Mouse (Mus musculus): ENCODE measurements around the gene Fbxl14. TPM values are rescaled to one million over a fixed set of nuclear protein-coding genes. Genes with fewer than 3 reads are reported as not detected.

The Fbxl14 gene
- polyA plus RNA-seq, 1 experiment from 2014 or later = 4.4 TPM

DNA sequence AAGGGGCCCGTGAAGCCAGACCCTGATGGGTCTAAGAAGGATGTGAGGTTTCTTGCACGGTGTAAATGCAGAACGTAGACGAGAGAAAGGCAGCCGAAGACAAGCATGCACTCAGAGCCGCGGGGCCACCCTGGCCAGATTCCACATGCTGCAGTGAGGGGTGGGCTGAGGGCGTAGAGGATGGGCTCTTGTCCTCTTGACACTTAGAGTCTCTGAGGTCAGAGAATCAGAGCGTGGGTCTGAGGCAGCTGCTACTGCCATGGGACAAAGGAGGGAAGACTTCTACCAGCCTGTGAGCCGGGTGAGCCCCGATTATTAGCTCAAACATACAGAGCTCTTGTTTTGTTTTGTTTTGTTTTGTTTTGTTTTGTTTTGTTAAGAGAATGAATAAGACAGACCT is 11.1 kb downstream of the Fbxl14 start:
- ATAC-seq (ENCODE audit: insufficient number of reproducible peaks, insufficient read depth, low FRiP score, low read depth) = no peak
- 0 out of 2 replicates have a peak overlapping the region, but pooled peaks have one; percentile 16 for H3K9ac ChIP-seq (ENCODE audit: low read length)

DNA sequence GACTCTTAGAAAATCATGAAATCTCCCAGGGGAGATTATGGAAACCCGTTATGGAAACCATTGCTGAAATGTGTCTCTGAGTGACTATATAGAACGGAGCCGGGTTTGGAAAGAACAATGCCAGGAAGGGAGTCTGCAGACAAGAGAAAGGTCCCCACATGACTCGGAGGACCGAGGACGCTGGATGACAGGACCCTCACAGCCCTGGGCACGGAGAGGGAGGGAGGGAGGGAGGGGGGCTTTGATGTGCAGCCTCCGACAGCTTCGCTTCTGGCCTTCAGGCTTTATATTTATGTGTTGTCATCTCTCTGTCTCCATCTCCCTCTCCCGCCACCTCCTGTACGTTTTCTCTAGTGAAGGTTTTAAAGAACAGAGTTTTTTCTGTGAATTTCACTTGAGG is 11.5 kb downstream of the Fbxl14 start:
- no peak overlapping the region for H3K4me3 ChIP-seq (ENCODE audit: control insufficient read depth in 1 of 2, insufficient read depth in 1 of 2, low read depth in 1 of 2, low read length in 2 of 2)
- WGBS = 50% methylated on average over 11 of the region's 11 CpGs
- no peak for ATAC-seq (ENCODE audit: insufficient number of reproducible peaks, insufficient read depth, low FRiP score, low read depth)
- H3K27me3 ChIP-seq (ENCODE audit: control insufficient read depth, insufficient read depth, low read length) = no peaks in the 10 kb centered on the region
- H3K4me1 ChIP-seq (ENCODE audit: control insufficient read depth in 2 of 2, insufficient read depth in 2 of 2, low read length in 2 of 2) = peaks cover 6 to 12% of the 10 kb centered on the region in 2 experiments; a peak in 3 of 4 replicates
- H3K27ac ChIP-seq (replicated peaks in 1 of 2; ENCODE audit: control insufficient read depth in 1 of 2, insufficient read depth in 1 of 2, low read depth in 2 of 2, low read length in 2 of 2) = no peak overlapping the region
- no peaks in the 10 kb centered on the region for H3K9me3 ChIP-seq (ENCODE audit: control insufficient read depth, low read length)
- peak overlapping the region; percentile 43 for H3K4me2 ChIP-seq (ENCODE audit: low read length)
- no peaks in the 10 kb centered on the region for H3K36me3 ChIP-seq (ENCODE audit: control insufficient read depth, insufficient read depth, low read length)
- H3K9ac ChIP-seq (ENCODE audit: low read length) = no peak overlapping the region

More for the DNA sequence above, 11.1 kb downstream of the Fbxl14 start:
- WGBS = 38% methylated on average over 11 of the region's 11 CpGs
- no peak overlapping the region for H3K27ac ChIP-seq (replicated peaks in 1 of 2; ENCODE audit: control insufficient read depth in 1 of 2, insufficient read depth in 1 of 2, low read depth in 2 of 2, low read length in 2 of 2)
- H3K9me3 ChIP-seq (ENCODE audit: control insufficient read depth, low read length) = no peaks in the 10 kb centered on the region
- H3K27me3 ChIP-seq (ENCODE audit: control insufficient read depth, insufficient read depth, low read length) = no peaks in the 10 kb centered on the region
- peak overlapping the region; percentile 43 for H3K4me2 ChIP-seq (ENCODE audit: low read length)
- H3K4me1 ChIP-seq (ENCODE audit: control insufficient read depth in 2 of 2, insufficient read depth in 2 of 2, low read length in 2 of 2) = peaks cover 7 to 15% of the 10 kb centered on the region in 2 experiments
- no peak overlapping the region for H3K4me3 ChIP-seq (ENCODE audit: control insufficient read depth in 1 of 2, insufficient read depth in 1 of 2, low read depth in 1 of 2, low read length in 2 of 2)
- no peaks in the 10 kb centered on the region for H3K36me3 ChIP-seq (ENCODE audit: control insufficient read depth, insufficient read depth, low read length)

DNA sequence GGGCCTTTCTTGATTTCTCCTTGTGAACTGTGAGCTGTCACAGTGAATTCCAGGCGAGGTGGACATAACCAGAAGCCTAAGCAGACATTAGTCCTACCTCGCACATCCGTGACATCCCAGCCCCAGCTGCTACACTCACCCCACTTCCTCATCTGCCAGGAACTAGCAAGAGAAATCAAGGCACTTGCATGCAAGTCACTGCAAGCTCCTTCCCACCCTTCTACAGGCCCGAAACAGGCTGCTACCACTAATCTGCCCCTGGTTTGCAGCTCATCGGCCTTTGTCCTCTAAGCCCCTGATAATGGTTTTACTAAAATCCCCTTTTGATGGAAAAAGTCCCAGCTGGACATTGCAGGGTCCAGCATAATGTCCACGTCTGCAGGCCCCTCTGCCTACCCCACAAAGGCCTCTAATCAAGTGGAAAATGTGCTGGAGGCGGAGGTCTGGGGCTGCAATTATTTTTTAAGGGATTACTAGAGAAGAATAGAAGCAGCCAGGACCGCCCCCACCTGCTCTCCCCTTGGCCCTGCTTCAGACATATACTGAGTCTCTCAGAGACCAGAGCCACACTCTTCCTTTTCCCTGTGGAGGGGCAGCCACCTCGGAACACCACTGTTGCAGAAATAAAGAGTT is 12.6 kb downstream of the Fbxl14 start:
- Histone ChIP-seq H3K27me3 (ENCODE audit: control insufficient read depth, insufficient read depth, low read length) (no peaks in the 10 kb centered on the region), H3K4me3 (ENCODE audit: control insufficient read depth in 1 of 2, insufficient read depth in 1 of 2, low read depth in 1 of 2, low read length in 2 of 2) (no peak overlapping the region), H3K9ac (ENCODE audit: low read length) (no peak overlapping the region), H3K27ac (replicated peaks in 1 of 2; ENCODE audit: control insufficient read depth in 1 of 2, insufficient read depth in 1 of 2, low read depth in 2 of 2, low read length in 2 of 2) (no peak overlapping the region), H3K36me3 (ENCODE audit: control insufficient read depth, insufficient read depth, low read length) (no peaks in the 10 kb centered on the region), H3K4me2 (ENCODE audit: low read length) (no peak overlapping the region), H3K4me1 (ENCODE audit: control insufficient read depth in 2 of 2, insufficient read depth in 2 of 2, low read length in 2 of 2) (peaks cover 6 to 12% of the 10 kb centered on the region in 2 experiments; a peak in 3 of 4 replicates), H3K9me3 (ENCODE audit: control insufficient read depth, low read length) (no peaks in the 10 kb centered on the region)
- WGBS = 78% methylated on average over 9 of the region's 9 CpGs
- ATAC-seq (ENCODE audit: insufficient number of reproducible peaks, insufficient read depth, low FRiP score, low read depth) = no peak

DNA sequence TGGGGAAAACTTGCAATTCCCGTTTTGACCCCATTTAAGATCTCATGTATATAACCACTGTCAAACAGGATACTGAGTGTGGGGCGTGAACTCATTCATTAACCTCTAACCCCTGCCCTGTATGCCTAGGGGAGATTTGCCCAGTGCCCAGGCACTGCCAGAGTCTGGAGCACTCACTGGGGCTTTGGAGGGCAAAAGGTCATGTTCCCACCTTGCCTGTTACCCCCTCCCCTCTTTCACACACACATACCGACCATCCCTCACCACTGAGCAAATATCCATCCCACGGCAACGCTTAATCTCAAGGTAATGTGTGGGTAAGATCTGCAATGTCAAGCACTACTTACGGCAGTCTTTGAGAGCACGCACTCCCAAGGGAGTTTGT is 13.2 kb downstream of the Fbxl14 start:
- H3K4me1 ChIP-seq (ENCODE audit: control insufficient read depth in 2 of 2, insufficient read depth in 2 of 2, low read length in 2 of 2) = peaks cover 6 to 12% of the 10 kb centered on the region in 2 experiments; a peak in 3 of 4 replicates
- 69% methylated on average over 7 of the region's 7 CpGs for WGBS
- H3K36me3 ChIP-seq (ENCODE audit: control insufficient read depth, insufficient read depth, low read length) = no peaks in the 10 kb centered on the region
- no peak overlapping the region for H3K4me3 ChIP-seq (ENCODE audit: control insufficient read depth in 1 of 2, insufficient read depth in 1 of 2, low read depth in 1 of 2, low read length in 2 of 2)
- no peak overlapping the region for H3K9ac ChIP-seq (ENCODE audit: low read length)
- H3K27ac ChIP-seq (replicated peaks in 1 of 2; ENCODE audit: control insufficient read depth in 1 of 2, insufficient read depth in 1 of 2, low read depth in 2 of 2, low read length in 2 of 2) = no peak overlapping the region
- H3K9me3 ChIP-seq (ENCODE audit: control insufficient read depth, low read length) = no peaks in the 10 kb centered on the region
- H3K27me3 ChIP-seq (ENCODE audit: control insufficient read depth, insufficient read depth, low read length) = no peaks in the 10 kb centered on the region
- H3K4me2 ChIP-seq (ENCODE audit: low read length) = no peak overlapping the region
- no peak for ATAC-seq (ENCODE audit: insufficient number of reproducible peaks, insufficient read depth, low FRiP score, low read depth)

DNA sequence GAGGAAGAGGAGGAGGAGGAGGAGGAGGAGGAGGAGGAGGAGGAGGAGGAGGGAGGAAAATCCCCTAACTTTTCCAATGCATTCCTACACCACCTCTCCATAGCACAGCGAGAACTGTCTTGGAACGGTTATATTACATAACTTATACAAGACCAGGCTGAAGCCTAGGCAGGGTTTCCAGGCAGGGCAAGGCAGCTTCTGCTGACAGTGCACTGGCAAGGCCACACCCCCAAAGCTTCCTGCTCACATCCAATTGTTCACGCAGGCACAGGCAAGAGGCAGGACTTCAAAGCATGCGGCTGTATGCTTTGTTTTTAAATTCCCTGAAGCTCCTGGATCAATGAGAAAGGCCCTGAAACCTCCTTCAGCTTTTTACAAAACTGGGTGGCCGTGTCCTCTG is 19.8 kb downstream of the Fbxl14 start:
- Histone ChIP-seq H3K36me3 (ENCODE audit: control insufficient read depth, insufficient read depth, low read length) (no peaks in the 10 kb centered on the region), H3K9me3 (ENCODE audit: control insufficient read depth, low read length) (no peaks in the 10 kb centered on the region), H3K9ac (ENCODE audit: low read length) (no peak overlapping the region), H3K27me3 (ENCODE audit: control insufficient read depth, insufficient read depth, low read length) (no peaks in the 10 kb centered on the region), H3K4me1 (ENCODE audit: control insufficient read depth in 2 of 2, insufficient read depth in 2 of 2, low read length in 2 of 2) (peaks cover 0 to 6% of the 10 kb centered on the region in 2 experiments; a peak in 2 of 4 replicates), H3K27ac (replicated peaks in 1 of 2; ENCODE audit: control insufficient read depth in 1 of 2, insufficient read depth in 1 of 2, low read depth in 2 of 2, low read length in 2 of 2) (no peak overlapping the region), H3K4me2 (ENCODE audit: low read length) (no peak overlapping the region), H3K4me3 (ENCODE audit: control insufficient read depth in 1 of 2, insufficient read depth in 1 of 2, low read depth in 1 of 2, low read length in 2 of 2) (no peak overlapping the region)
- 37% methylated on average over 5 of the region's 5 CpGs for WGBS
- ATAC-seq (ENCODE audit: insufficient number of reproducible peaks, insufficient read depth, low FRiP score, low read depth) = no peak

- H3K27me3 ChIP-seq (ENCODE audit: control insufficient read depth, insufficient read depth, low read length) = no peaks in the 10 kb centered on the region
- no peak for ATAC-seq (ENCODE audit: insufficient number of reproducible peaks, insufficient read depth, low FRiP score, low read depth)
- H3K9me3 ChIP-seq (ENCODE audit: control insufficient read depth, low read length) = no peaks in the 10 kb centered on the region
- no peak overlapping the region for H3K4me3 ChIP-seq (ENCODE audit: control insufficient read depth in 1 of 2, insufficient read depth in 1 of 2, low read depth in 1 of 2, low read length in 2 of 2)
- no peak overlapping the region for H3K4me2 ChIP-seq (ENCODE audit: low read length)
- no peaks in the 10 kb centered on the region for H3K36me3 ChIP-seq (ENCODE audit: control insufficient read depth, insufficient read depth, low read length)
- no peak overlapping the region for H3K27ac ChIP-seq (replicated peaks in 1 of 2; ENCODE audit: control insufficient read depth in 1 of 2, insufficient read depth in 1 of 2, low read depth in 2 of 2, low read length in 2 of 2)
- no peak overlapping the region for H3K9ac ChIP-seq (ENCODE audit: low read length)
- WGBS = 79% methylated on average over 5 of the region's 5 CpGs
- H3K4me1 ChIP-seq (ENCODE audit: control insufficient read depth in 2 of 2, insufficient read depth in 2 of 2, low read length in 2 of 2) = peaks cover 6 to 10% of the 10 kb centered on the region in 2 experiments; a peak in 2 of 4 replicates
These were observed 20.6 kb downstream of the Fbxl14 start for GRCm38 (mm10) chr6:119500086-119500485.

DNA sequence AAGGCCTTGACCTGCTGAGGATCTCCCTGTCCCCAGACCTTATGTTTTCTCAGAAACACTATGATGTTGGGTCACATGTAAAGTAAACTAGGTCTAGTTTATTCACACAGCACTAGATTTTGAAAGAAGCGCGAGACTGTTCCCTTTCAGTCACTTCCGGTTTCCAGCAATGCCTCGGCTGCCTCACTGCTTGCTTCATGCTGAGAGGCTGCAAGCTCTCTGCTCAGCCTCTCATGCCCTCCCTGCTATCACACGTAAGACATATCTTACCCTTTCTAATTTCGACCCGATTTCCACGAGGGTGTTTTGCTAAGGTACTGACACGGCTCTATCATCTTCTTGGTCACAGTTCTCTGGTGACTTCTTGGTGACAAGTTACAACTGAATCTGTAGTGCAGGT is 22.6 kb downstream of the Fbxl14 start:
- 28% methylated on average over 9 of the region's 9 CpGs for WGBS
- no peak overlapping the region for H3K4me3 ChIP-seq (ENCODE audit: control insufficient read depth in 1 of 2, insufficient read depth in 1 of 2, low read depth in 1 of 2, low read length in 2 of 2)
- ATAC-seq (ENCODE audit: insufficient number of reproducible peaks, insufficient read depth, low FRiP score, low read depth) = no peak
- H3K27ac ChIP-seq (replicated peaks in 1 of 2; ENCODE audit: control insufficient read depth in 1 of 2, insufficient read depth in 1 of 2, low read depth in 2 of 2, low read length in 2 of 2) = no peak overlapping the region
- H3K9ac ChIP-seq (ENCODE audit: low read length) = no peak overlapping the region
- H3K36me3 ChIP-seq (ENCODE audit: control insufficient read depth, insufficient read depth, low read length) = no peaks in the 10 kb centered on the region
- H3K27me3 ChIP-seq (ENCODE audit: control insufficient read depth, insufficient read depth, low read length) = no peaks in the 10 kb centered on the region
- no peaks in the 10 kb centered on the region for H3K9me3 ChIP-seq (ENCODE audit: control insufficient read depth, low read length)
- H3K4me1 ChIP-seq (ENCODE audit: control insufficient read depth in 2 of 2, insufficient read depth in 2 of 2, low read length in 2 of 2) = peaks cover 12 to 14% of the 10 kb centered on the region in 2 experiments; a peak in 2 of 4 replicates
- no peak overlapping the region for H3K4me2 ChIP-seq (ENCODE audit: low read length)

DNA sequence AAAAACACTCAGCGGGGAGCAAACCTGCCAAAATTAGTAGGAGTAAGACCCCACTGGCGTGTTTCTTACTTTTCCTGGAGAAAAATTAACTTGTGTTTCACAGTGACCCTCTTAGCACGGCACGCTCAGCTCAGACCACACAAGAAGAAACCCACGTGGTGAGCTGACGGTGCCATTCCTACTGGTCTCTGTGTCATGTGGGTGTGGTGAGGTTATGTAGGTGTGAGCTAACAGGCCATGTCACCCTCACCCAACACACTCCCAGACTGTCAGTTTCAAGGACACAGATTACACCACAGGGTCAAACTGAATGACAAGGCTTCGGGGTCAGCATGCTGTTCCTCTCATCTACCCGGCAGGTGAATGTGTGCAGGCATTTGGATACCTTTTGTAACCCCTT is 25.3 kb downstream of the Fbxl14 start:
- H3K36me3 ChIP-seq (ENCODE audit: control insufficient read depth, insufficient read depth, low read length) = no peaks in the 10 kb centered on the region
- 64% methylated on average over 8 of the region's 8 CpGs for WGBS
- H3K4me1 ChIP-seq (ENCODE audit: control insufficient read depth in 2 of 2, insufficient read depth in 2 of 2, low read length in 2 of 2) = peaks cover 21 to 24% of the 10 kb centered on the region in 2 experiments
- H3K9ac ChIP-seq (ENCODE audit: low read length) = no peak overlapping the region
- no peak for ATAC-seq (ENCODE audit: insufficient number of reproducible peaks, insufficient read depth, low FRiP score, low read depth)
- no peaks in the 10 kb centered on the region for H3K27me3 ChIP-seq (ENCODE audit: control insufficient read depth, insufficient read depth, low read length)
- no peaks in the 10 kb centered on the region for H3K9me3 ChIP-seq (ENCODE audit: control insufficient read depth, low read length)
- H3K4me2 ChIP-seq (ENCODE audit: low read length) = no peak overlapping the region
- peak overlapping the region in 1 of 2 experiments; percentile 11; a peak in 1 of 4 replicates for H3K27ac ChIP-seq (replicated peaks in 1 of 2; ENCODE audit: control insufficient read depth in 1 of 2, insufficient read depth in 1 of 2, low read depth in 2 of 2, low read length in 2 of 2)
- no peak overlapping the region for H3K4me3 ChIP-seq (ENCODE audit: control insufficient read depth in 1 of 2, insufficient read depth in 1 of 2, low read depth in 1 of 2, low read length in 2 of 2)

Measured in heart, embryonic 14.5 days (tissue).